Mouse (Mus musculus): ENCODE data around the gene Zfp780b. TPM values are rescaled to one million over a fixed set of nuclear protein-coding genes. Genes with fewer than 3 reads are reported as not detected.
"Not testable (repeated sequence)": the region's sequence is repeated elsewhere in the genome, so short reads cannot be mapped to it uniquely, and the experiment has no call there.

Gene Zfp780b
- polyA plus RNA-seq, 1 experiment: 6.0 TPM

DNA sequence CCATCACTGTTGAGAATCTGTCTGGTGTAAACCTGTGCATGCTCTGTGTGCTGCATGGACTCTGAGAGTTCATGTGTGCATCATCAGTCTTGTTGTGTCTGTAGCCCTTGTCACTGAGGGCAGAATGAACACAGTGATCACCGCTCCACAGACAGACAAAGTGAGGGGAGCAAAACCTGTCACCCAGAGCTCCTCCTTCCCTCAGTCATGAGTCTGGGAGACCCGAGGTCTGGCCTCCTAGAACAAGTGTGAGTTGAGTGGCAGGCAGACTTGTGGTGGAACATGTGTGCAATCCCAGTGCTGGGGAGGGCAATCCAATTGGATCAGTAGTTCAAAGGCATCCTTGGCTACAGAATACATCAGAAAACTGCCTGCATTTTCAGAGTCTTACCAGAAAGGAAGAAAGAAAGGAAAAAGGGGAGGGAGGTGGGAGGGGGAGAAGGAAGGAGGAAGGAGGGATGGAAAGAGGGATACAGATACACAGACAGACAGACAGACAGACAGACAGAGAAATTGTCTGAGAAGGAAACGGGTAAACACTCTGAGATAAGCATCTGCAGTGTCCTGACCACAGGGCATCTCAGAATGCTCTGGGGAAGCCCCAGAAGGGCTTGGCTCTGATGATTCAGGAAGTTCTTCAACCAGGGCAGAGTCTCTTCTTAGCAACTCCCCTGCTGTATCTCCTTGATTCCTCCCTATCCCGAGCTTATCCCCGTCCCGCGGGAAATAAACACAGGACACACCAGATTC is 45.7 kb downstream of the Zfp780b start:
- Histone ChIP-seq H3K4me1 (ENCODE audit: control insufficient read depth, insufficient read depth, low read length) (peaks cover 1% of the 10 kb centered on the region; the same call in 1 of the 2 replicates), H3K27ac (ENCODE audit: control insufficient read depth, insufficient read depth, low read depth, low read length, poor library complexity) (no peak overlapping the region), H3K4me3 (replicated peaks; ENCODE audit: control insufficient read depth, low read depth, low read length) (no peak overlapping the region)
- no peak for TF ChIP-seq CTCF (IDR thresholded peaks at IDR 0.05; ENCODE audit: control insufficient read depth, insufficient read depth, low read length)
- no peak for TF ChIP-seq POLR2A (IDR thresholded peaks at IDR 0.05; ENCODE audit: borderline replicate concordance, control insufficient read depth, low read depth, low read length)
- WGBS: 9% methylated on average over 7 of the region's 7 CpGs

DNA sequence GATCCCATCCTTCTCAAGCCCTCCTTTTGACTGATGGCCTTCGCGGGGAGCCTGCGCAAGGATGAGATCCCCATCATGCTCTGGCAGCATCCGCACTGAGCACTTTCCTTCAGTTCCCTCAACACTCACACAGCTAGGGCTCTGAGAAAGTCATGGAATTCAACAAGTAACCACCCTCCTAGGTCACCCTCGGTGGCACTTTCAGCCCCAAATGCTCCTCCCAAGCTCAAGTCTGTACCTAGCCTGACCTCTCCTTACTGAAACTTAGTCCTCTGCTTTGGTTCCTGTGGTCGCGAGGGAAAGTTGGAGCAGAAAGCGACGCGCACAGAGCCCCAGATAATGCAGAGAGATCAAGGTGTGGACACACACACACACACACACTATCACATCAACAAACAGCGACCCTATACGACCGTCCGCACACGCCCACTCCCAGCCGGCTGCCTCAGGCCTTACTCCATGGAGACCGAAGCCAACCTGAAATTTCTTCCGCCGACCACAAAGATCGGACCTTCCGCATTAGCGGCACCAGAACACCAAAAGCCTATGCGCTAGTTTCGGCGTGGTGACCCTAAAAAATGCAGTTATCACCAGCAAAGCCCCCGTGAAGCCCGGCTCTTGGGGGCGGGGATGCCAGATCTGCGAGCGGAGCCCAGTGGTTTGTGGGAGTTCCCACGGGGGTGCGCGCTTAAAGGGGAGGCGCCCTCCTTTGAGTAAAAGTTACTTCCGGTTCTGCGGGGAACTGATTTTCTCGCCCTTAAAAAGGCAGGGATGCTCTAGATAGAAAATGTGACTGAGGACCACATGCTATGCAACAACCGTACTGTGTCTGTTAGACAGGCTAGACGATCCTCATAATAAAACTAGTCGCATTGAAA is 49.9 kb downstream of the Zfp780b start, which contains the start of gene Zfp974:
Gene Zfp974, minus strand, starts transcription at position 643 of the 878 bp plus-strand sequence.
- TF ChIP-seq POLR2A (IDR thresholded peaks at IDR 0.05; ENCODE audit: borderline replicate concordance, control insufficient read depth, low read depth, low read length) (no peak), CTCF (IDR thresholded peaks at IDR 0.05; ENCODE audit: control insufficient read depth, insufficient read depth, low read length) (no peak)
- no peak within 1 kb of the TSS for H3K27ac ChIP-seq (ENCODE audit: control insufficient read depth, insufficient read depth, low read depth, low read length, poor library complexity)
- 7% methylated on average over 40 of the region's 40 CpGs for WGBS

DNA sequence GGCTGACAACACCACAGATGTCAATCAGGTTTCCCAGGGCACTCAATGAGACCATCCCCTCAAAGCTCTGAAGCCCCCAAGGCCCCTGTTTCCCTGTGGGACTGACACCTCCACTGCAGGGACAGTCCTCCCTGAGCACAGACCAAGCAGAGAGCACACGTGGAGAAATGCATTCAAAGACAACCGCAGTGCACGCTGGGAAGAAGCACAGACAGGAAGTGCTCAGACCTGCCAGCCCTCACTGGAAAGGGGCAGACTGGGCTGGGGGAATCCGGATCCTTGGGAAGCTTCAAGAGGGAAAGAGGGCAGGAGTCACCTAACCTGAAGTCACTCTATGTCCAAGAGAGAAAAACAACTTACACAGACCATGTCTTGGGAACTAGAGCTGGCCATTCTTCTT is 51.9 kb downstream of the Zfp780b start:
- H3K4me1 ChIP-seq (ENCODE audit: control insufficient read depth, insufficient read depth, low read length); H3K4me3 ChIP-seq (replicated peaks; ENCODE audit: control insufficient read depth, low read depth, low read length); H3K27ac ChIP-seq (ENCODE audit: control insufficient read depth, insufficient read depth, low read depth, low read length, poor library complexity): not testable (repeated sequence)
- WGBS: 32% methylated on average over 4 of the region's 4 CpGs

More for the DNA sequence above, 49.9 kb downstream of the Zfp780b start, which contains the start of gene Zfp974:
- peak within 1 kb of the TSS; percentile 78 for H3K4me3 ChIP-seq (replicated peaks; ENCODE audit: control insufficient read depth, low read depth, low read length)
- H3K4me1 ChIP-seq (ENCODE audit: control insufficient read depth, insufficient read depth, low read length): peaks cover 1% of the 10 kb centered on the region; the same call in 1 of the 2 replicates

DNA sequence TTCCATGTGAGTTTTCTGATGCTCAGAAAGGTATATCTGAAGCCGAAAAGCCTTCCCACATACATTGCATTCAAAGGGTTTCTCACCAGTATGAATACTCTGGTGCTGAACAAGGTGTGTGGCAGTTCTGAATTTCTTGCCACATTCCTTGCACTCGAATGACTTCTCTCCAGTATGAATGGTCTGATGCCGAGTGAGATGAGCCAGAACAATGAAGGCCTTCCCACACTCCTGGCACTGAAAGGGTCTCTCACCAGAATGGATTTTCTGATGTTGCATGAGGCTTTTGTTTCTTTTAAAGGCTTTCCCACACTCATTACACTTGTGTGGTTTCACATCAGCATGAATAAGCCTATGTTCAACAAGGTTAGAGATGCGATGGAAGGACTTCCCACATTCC is 68.0 kb downstream of the Zfp780b start:
- WGBS: 86% methylated on average over 4 of the region's 4 CpGs
- not testable (repeated sequence) for H3K4me3 ChIP-seq (replicated peaks; ENCODE audit: control insufficient read depth, low read depth, low read length); H3K27ac ChIP-seq (ENCODE audit: control insufficient read depth, insufficient read depth, low read depth, low read length, poor library complexity); H3K4me1 ChIP-seq (ENCODE audit: control insufficient read depth, insufficient read depth, low read length)

Other genes with a start within 250 kb of the Zfp780b start
- 2.7 and 4.5 TPM in 2 replicates for gene Zfp60, start 247.8 kb downstream of the Zfp780b start, polyA plus RNA-seq (2011; ENCODE audit: insufficient read depth, insufficient read length, low replicate concordance, missing spikeins)
- gene Zfp626, start 172.0 kb downstream of the Zfp780b start, polyA plus RNA-seq (2011; ENCODE audit: insufficient read depth, insufficient read length, low replicate concordance, missing spikeins): 2.0 and 3.8 TPM in 2 replicates
- gene Zfp59, start 140.6 kb downstream of the Zfp780b start, polyA plus RNA-seq (2011; ENCODE audit: insufficient read depth, insufficient read length, low replicate concordance, missing spikeins): 0.95 and 1.2 TPM in 2 replicates
- gene Zfp607a, start 121.6 kb downstream of the Zfp780b start, polyA plus RNA-seq (2011; ENCODE audit: insufficient read depth, insufficient read length, low replicate concordance, missing spikeins): 0.40 and 2.3 TPM in 2 replicates
- 0.57 and 5.4 TPM in 2 replicates for gene Zfp974, start 49.7 kb downstream of the Zfp780b start, polyA plus RNA-seq (2011; ENCODE audit: insufficient read depth, insufficient read length, low replicate concordance, missing spikeins)
- gene Zfp850, start 34.9 kb upstream of the Zfp780b start, polyA plus RNA-seq (2011; ENCODE audit: insufficient read depth, insufficient read length, low replicate concordance, missing spikeins): 0.34 and 1.1 TPM in 2 replicates
- gene Psmc4, start 70.9 kb upstream of the Zfp780b start, polyA plus RNA-seq (2011; ENCODE audit: insufficient read depth, insufficient read length, low replicate concordance, missing spikeins): 81.0 and 119 TPM in 2 replicates
- not detected in 2 replicates for gene Fcgbp, start 92.1 kb upstream of the Zfp780b start, polyA plus RNA-seq (2011; ENCODE audit: insufficient read depth, insufficient read length, low replicate concordance, missing spikeins)
- gene 9530053A07Rik, start 150.3 kb upstream of the Zfp780b start, polyA plus RNA-seq (2011; ENCODE audit: insufficient read depth, insufficient read length, low replicate concordance, missing spikeins): not detected in 2 replicates
- 104 and 144 TPM in 2 replicates for gene Fbl, start 190.5 kb upstream of the Zfp780b start, polyA plus RNA-seq (2011; ENCODE audit: insufficient read depth, insufficient read length, low replicate concordance, missing spikeins)
- gene Dyrk1b, start 200.3 kb upstream of the Zfp780b start, polyA plus RNA-seq (2011; ENCODE audit: insufficient read depth, insufficient read length, low replicate concordance, missing spikeins): 8.6 and 10.8 TPM in 2 replicates

All from bone marrow, adult 2 months (tissue).